Mouse (Mus musculus) limb, embryonic 14.5 days (tissue): Measurements from ENCODE around the gene Acvr1b. TPM values are rescaled to one million over a fixed set of nuclear protein-coding genes. Genes with fewer than 3 reads are reported as not detected.

ENCODE experiments used
- ATAC-seq: fragments of 200-750 bp; cut with Nextera tagmentation; 2 replicates; pipeline ENCODE4 v1.8.0; 2017; ENCODE audit warnings: low read depth, moderate number of reproducible peaks, moderate TSS enrichment; ENCODE audit not compliant: low FRiP score
- DNase-seq: peaks from one replicate; pipeline ENCODE4 v3.0.0-alpha.2; 2015; ENCODE audit warnings: low spot score
- H3K27ac ChIP-seq: fragments of 300-500 bp; sonication (generic); replicated peaks from 2 replicates; pipeline ENCODE4 v1.5.1; 2014; ENCODE audit warnings: low read depth, mild to moderate bottlenecking, low read length, moderate library complexity, mixed read lengths
- H3K27me3 ChIP-seq: fragments of 300-500 bp; sonication (generic); 2 replicates; pipeline ENCODE4 v1.6.1; 2014; ENCODE audit warnings: low read length, mixed read lengths; ENCODE audit not compliant: control insufficient read depth, insufficient read depth
- H3K36me3 ChIP-seq: fragments of 300-500 bp; sonication (generic); 2 replicates; pipeline ENCODE4 v1.6.1; 2014; ENCODE audit warnings: mild to moderate bottlenecking, low read length, moderate library complexity, mixed read lengths; ENCODE audit not compliant: control insufficient read depth, insufficient read depth
- H3K4me1 ChIP-seq: fragments of 300-500 bp; sonication (generic); 2 replicates; pipeline ENCODE4 v1.6.1; 2014; ENCODE audit warnings: antibody characterized with exemption, low read length, mixed read lengths; ENCODE audit not compliant: control insufficient read depth, insufficient read depth
- H3K4me2 ChIP-seq: fragments of 300-500 bp; sonication (generic); replicated peaks from 2 replicates; pipeline ENCODE4 v1.6.1; 2014; ENCODE audit warnings: low read depth, mild to moderate bottlenecking, low read length, moderate library complexity; ENCODE audit not compliant: severe bottlenecking
- H3K4me3 ChIP-seq: fragments of 300-500 bp; sonication (generic); replicated peaks from 2 replicates; pipeline ENCODE4 v1.5.1; 2014; ENCODE audit warnings: low read length
- H3K9ac ChIP-seq: fragments of 300-500 bp; sonication (generic); 2 replicates; pipeline ENCODE4 v1.6.1; 2014; ENCODE audit warnings: mild to moderate bottlenecking, low read depth, low read length, moderate library complexity; ENCODE audit not compliant: severe bottlenecking
- H3K9me3 ChIP-seq: fragments of 300-500 bp; sonication (generic); 2 replicates; pipeline ENCODE4 v1.6.1; 2016; ENCODE audit warnings: low read length; ENCODE audit not compliant: control insufficient read depth
- POLR2A ChIP-seq: fragments of 200-500 bp; IDR thresholded peaks from 2 replicates; pipeline ENCODE4 v1.8.0; 2012; ENCODE audit warnings: inconsistent platforms, mild to moderate bottlenecking, moderate library complexity, borderline replicate concordance; ENCODE audit not compliant: insufficient read depth, insufficient read length; ENCODE audit errors: extremely low read depth
- whole genome bisulfite sequencing: fragments of 180-500 bp; shearing (Covaris S2); extraction: QIAGEN DNeasy Blood & Tissue Kit; methylation state at CpG from one replicate; pipeline ENCODE4 v1.1.7; 2014; 5-methylcytosine and 5-hydroxymethylcytosine counted together
- polyA plus RNA-seq, 2 experiments: library from polyadenylated mRNA; depleted of rRNA in 1 of 2; stranded (reverse) in 1 of 2; unstranded in 1 of 2; fragments of >200 nt; fragmentation: Nextera tagmentation in 1 of 2; extraction: Ambion mirVana in 1 of 2; gene quantifications; 2 replicates each; pipeline versions ENCODE4 v1.2.1 to v1.2.3; 2012 to 2014

Gene Acvr1b
- polyA plus RNA-seq, 2 experiments: 12.3 to 27.2 TPM

DNA sequence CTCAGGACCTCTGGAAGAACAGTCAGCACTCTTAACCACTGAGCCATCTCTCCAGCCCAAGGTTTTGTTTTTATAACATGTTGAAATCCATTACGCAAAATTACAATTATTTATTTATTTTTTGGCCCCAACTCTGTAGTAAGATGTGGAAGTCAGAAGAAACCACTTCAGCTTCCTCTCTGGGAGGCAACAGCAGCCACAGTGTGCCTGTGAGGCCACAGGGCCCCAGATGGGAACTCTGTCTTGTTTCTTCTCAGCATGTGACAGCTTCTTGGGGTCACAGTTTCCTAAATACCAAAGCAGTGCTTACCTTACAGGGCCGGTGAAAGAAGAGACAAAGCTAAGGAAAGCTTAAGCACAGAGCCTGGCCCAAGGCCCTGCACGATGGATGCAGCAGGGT, 70.1 kb downstream of the Acvr1b start:
- Histone ChIP-seq H3K9ac (no peak overlapping the region), H3K36me3 (no peaks in the 10 kb centered on the region), H3K4me2 (no peak overlapping the region), H3K4me1 (peaks cover 30% of the 10 kb centered on the region), H3K27ac (no peak overlapping the region), H3K4me3 (no peak overlapping the region), H3K9me3 (no peaks in the 10 kb centered on the region), H3K27me3 (no peaks in the 10 kb centered on the region)
- no peak for ATAC-seq
- WGBS: 68% methylated on average over 3 of the region's 3 CpGs
- no peak for TF ChIP-seq POLR2A
- DNase-seq: no peak

DNA sequence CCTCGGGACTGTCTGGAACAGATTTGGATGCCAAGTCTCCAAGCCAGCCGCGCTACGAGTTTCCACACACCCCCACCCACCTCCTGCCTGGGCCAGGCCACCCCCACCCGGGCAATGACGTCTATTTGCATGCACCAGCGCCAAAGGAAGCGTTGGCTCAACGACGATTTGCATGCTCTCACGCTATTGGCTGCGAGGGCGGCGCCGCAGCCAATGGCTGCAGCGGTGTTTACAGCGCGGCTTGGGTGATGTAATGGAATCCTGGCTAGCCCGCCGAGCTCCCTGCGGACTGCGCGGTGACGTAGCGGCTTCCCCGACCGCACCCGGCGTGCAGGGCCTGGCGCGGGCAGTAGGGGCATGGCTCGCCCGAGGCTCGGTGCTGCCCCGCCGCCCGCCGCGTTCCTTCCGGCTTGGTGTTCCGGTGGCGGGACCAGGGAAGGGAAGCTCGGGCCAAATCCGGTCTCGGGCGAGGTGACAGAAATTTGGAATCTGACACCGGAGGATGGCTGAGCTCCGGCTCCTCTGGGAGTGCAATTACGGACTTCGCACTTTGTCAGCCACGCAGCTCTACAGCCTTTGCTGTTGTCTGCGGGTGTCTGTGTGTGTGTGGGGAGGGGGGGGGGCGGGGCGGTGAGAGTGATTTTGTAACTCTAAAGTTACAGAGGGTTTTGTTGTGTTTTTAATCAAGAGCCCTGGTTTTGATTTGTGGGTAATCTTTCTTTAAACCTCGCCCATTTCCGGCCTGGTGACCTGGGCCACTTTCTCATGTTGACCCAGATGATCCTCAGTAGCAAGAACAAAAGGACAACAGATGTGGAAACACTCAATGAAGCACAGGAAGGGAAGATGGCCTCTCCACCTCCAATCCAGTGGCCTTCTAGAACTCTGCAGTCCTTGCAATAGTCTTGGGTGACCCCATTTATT, 72.6 kb downstream of the Acvr1b start:
- Histone ChIP-seq H3K4me1 (peaks cover 27% of the 10 kb centered on the region), H3K27ac (peak overlapping the region; percentile 92), H3K9ac (peak overlapping the region; percentile 64), H3K27me3 (no peaks in the 10 kb centered on the region), H3K4me3 (peak overlapping the region; percentile 47), H3K36me3 (no peaks in the 10 kb centered on the region), H3K9me3 (no peaks in the 10 kb centered on the region), H3K4me2 (peak overlapping the region; percentile 63)
- ATAC-seq (peak; percentile 98), DNase-seq (peak; percentile 99)
- under 1% methylated on average over 55 of the region's 56 CpGs for WGBS
- TF ChIP-seq POLR2A: peak; percentile 68; the same call in 1 of the 2 replicates

DNA sequence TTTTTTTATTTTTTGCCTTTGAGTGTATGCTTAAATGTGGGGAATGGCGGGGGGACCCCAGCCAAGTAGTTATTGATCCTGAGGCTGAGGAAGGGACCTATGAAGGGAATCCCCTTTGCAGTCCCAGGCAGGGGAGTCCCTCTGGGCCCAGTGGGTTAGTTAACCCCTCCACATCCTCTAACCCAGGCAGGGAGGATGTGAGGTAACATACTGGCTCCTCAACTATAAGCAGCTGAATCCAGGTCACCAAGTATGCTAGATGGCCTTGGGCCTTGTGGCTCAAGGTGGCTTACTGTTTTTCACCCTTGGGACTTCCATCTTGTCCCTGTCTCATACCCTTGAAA, 73.3 kb downstream of the Acvr1b start:
- H3K27ac ChIP-seq: peak overlapping the region; percentile 92
- ATAC-seq (no peak), DNase-seq (no peak)
- H3K27me3 ChIP-seq: no peaks in the 10 kb centered on the region
- peak overlapping the region; percentile 63; the same call in 1 of the 2 replicates for H3K4me2 ChIP-seq
- peak overlapping the region; percentile 47; the same call in 1 of the 2 replicates for H3K4me3 ChIP-seq
- 47% methylated on average over 1 of the region's 1 CpGs for WGBS
- H3K36me3 ChIP-seq: no peaks in the 10 kb centered on the region
- 0 out of 2 replicates have a peak overlapping the region, but pooled peaks have one; percentile 64 for H3K9ac ChIP-seq
- peaks cover 27% of the 10 kb centered on the region for H3K4me1 ChIP-seq
- no peaks in the 10 kb centered on the region for H3K9me3 ChIP-seq
- TF ChIP-seq POLR2A: no peak

DNA sequence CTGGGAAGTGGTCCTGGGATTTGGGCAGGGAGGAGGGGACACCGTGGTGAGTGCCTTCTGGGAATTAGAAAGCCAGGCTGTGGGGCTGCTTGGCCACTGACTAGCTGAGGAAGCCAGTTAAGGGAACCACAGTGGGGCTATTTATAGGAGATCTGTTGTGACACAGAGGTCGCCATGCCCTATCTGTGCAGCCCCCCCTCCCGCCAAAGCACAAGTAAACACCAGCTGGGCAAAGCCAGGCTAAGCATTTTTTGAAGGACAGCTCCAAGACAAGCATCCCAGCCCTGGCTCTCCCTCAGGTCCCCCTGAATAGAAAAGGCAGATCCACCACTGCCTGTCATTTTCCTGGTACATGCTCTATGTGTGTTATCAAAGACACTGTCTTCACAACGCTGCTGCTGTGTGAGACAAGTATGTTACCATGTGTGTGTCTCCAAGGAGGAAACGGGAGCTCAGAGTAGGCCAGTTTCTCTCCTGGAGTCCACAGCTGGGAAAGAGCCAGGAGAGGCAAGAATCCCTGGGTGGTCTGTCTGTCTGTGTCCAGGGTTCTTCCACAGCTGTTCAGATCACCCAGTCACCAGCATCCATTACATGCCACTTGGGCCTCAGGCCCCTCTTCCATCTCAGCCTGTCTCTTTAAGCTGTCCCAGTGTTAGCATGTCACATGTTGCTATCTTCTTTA, 74.3 kb downstream of the Acvr1b start:
- TF ChIP-seq POLR2A: no peak
- Histone ChIP-seq H3K27me3 (no peaks in the 10 kb centered on the region), H3K4me1 (peaks cover 27% of the 10 kb centered on the region), H3K9me3 (no peaks in the 10 kb centered on the region), H3K9ac (no peak overlapping the region), H3K27ac (peak overlapping the region; percentile 69; the same call in 1 of the 2 replicates), H3K4me2 (no peak overlapping the region), H3K4me3 (no peak overlapping the region), H3K36me3 (no peaks in the 10 kb centered on the region)
- 54% methylated on average over 5 of the region's 5 CpGs for WGBS
- no peak for ATAC-seq
- DNase-seq: no peak

DNA sequence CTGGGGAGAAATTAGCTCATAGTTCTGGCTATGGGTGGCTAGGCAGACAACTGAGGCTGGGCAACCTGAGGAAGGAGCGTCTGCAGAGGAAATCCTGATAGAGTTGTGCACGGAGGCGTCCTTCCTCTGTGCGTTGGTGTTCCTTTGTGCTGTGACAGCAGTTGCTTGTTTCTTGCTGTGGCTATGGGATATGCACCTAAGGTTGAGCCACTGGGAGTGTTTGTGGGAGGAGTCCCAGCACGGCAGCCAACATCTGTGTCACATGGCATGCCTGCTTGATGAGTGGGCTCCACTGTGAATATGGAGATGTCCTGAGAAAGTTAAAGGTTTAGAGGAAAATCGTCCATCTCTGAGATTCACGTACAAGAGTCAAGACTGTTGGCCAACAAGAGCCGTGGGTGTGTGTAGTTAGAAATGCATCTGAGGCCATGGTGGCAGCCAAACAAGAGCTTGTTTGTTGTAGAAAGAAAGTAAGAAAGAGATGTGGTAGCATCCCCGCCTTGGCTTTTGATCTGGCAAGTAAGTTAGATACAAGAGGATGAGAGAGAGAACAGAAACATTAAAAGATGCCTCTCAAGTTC, 76.4 kb downstream of the Acvr1b start:
- Histone ChIP-seq H3K9me3 (no peaks in the 10 kb centered on the region), H3K4me3 (no peak overlapping the region), H3K36me3 (no peaks in the 10 kb centered on the region), H3K27ac (no peak overlapping the region), H3K4me1 (peaks cover 37% of the 10 kb centered on the region), H3K4me2 (no peak overlapping the region), H3K27me3 (no peaks in the 10 kb centered on the region), H3K9ac (no peak overlapping the region)
- ATAC-seq: no peak
- DNase-seq: no peak
- TF ChIP-seq POLR2A: no peak
- 78% methylated on average over 9 of the region's 9 CpGs for WGBS
